Mouse (Mus musculus) embryonic fibroblast, embryonic 13.5 days (primary cell): Measurements from ENCODE around the gene Zfyve21.

Experiments used
- CTCF ChIP-seq: IDR thresholded peaks from 2 replicates; pipeline ENCODE4 v1.5.1; 2011; ENCODE audit warnings: mild to moderate bottlenecking, control low read depth, low read length, moderate library complexity, borderline replicate concordance; ENCODE audit not compliant: insufficient read depth
- POLR2A ChIP-seq: IDR thresholded peaks from 2 replicates; pipeline ENCODE4 v1.6.1; 2011; ENCODE audit warnings: low read depth, mild to moderate bottlenecking, control low read depth, low read length, moderate library complexity

GRCm38 (mm10) chr12:111785174-111785573, 28.8 kb upstream of the Zfyve21 start:
- TF ChIP-seq CTCF (no peak), POLR2A (no peak)
